Mouse (Mus musculus): ENCODE data around the gene Nxf3.

- no peak for TF ChIP-seq POLR2A (IDR thresholded peaks at IDR 0.05; ENCODE audit: insufficient read depth, low read depth, low read length)
- no peak for TF ChIP-seq CTCF (IDR thresholded peaks at IDR 0.05)
- TF ChIP-seq EP300 (IDR thresholded peaks at IDR 0.05; ENCODE audit: insufficient read depth, low read depth, low read length), result no peak
These were observed 30.0 kb upstream of the Nxf3 start for GRCm38 (mm10) chrX:136115015-136115414.

All from heart, adult 2 months (tissue).